Comparison of ENCODE assay signal across 7 mouse cellular contexts in genomic region chr9:49797821-49798571, GRCm38 (mm10). TPM values are rescaled to one million over a fixed set of nuclear protein-coding genes. Genes with fewer than 3 reads are reported as not detected.
A peak's percentile ranks its signal among the peaks of the same experiment; 100 is the strongest.
DNase-seq lines count a peak whose midpoint lies in the region; ATAC-seq lines count a peak whose summit lies in the region.

No protein-coding gene starts in this region.

- peak; percentile 63; the same call in 1 of the 2 replicates for ATAC-seq in intestine, embryonic 14.5 days (replicated peaks; ENCODE audit: low FRiP score, low TSS enrichment, low read depth)
- ATAC-seq in midbrain, embryonic 11.5 days (ENCODE audit: low FRiP score): peak; percentile 70
- peak; percentile 49; the same call in 1 of the 2 replicates for ATAC-seq in stomach, embryonic 14.5 days (ENCODE audit: insufficient number of reproducible peaks, insufficient read depth, low FRiP score, low read depth)

- H3K4me3 ChIP-seq in intestine, embryonic 14.5 days (ENCODE audit: low read depth, low read length): peak overlapping the region; percentile 57
- H3K4me3 ChIP-seq in midbrain, embryonic 11.5 days (ENCODE audit: low read depth, low read length): peak overlapping the region; percentile 81
- peak overlapping the region; percentile 64 for H3K4me3 ChIP-seq in stomach, embryonic 14.5 days (ENCODE audit: low read depth, low read length)

- peak overlapping the region; percentile 80 for H3K9ac ChIP-seq in intestine, embryonic 14.5 days (ENCODE audit: low read length)
- H3K9ac ChIP-seq in midbrain, embryonic 11.5 days (ENCODE audit: low read length): peak overlapping the region; percentile 90
- peak overlapping the region; percentile 56 for H3K9ac ChIP-seq in stomach, embryonic 14.5 days (replicated peaks; ENCODE audit: low read depth, low read length)

- DNase-seq in adrenal gland, postnatal 14 days: peak; percentile 75
- peak; percentile 78 for DNase-seq in embryo, embryonic 10 days (ENCODE audit: low spot score)
- DNase-seq in gastrocnemius, postnatal 25 days: peak; percentile 38
- DNase-seq in intestine, embryonic 14.5 days (ENCODE audit: low spot score): peak; percentile 83
- DNase-seq in left cerebral cortex, postnatal 4 days: peak; percentile 89
- peak; percentile 96 for DNase-seq in midbrain, embryonic 11.5 days (ENCODE audit: low spot score, missing footprints)

- H3K27ac ChIP-seq in intestine, embryonic 14.5 days (ENCODE audit: low read depth): peak overlapping the region; percentile 47
- H3K27ac ChIP-seq in midbrain, embryonic 11.5 days (ENCODE audit: low read depth, low read length): peak overlapping the region; percentile 52
- peak overlapping the region; percentile 81 for H3K27ac ChIP-seq in stomach, embryonic 14.5 days (ENCODE audit: low read length)

- WGBS in intestine, embryonic 14.5 days: under 1% methylated on average over 57 of the region's 58 CpGs
- under 1% methylated on average over 58 of the region's 58 CpGs for WGBS in midbrain, embryonic 11.5 days
- 0% methylated on average over 58 of the region's 58 CpGs for WGBS in stomach, embryonic 14.5 days

- peak overlapping the region; percentile 58 for H3K4me2 ChIP-seq in intestine, embryonic 14.5 days (ENCODE audit: low read length)
- peak overlapping the region; percentile 97 for H3K4me2 ChIP-seq in midbrain, embryonic 11.5 days
- H3K4me2 ChIP-seq in stomach, embryonic 14.5 days (replicated peaks; ENCODE audit: low read depth, low read length): peak overlapping the region; percentile 80

- H3K36me3 ChIP-seq in intestine, embryonic 14.5 days (ENCODE audit: control insufficient read depth, insufficient read depth, low read length): no peaks in the 10 kb centered on the region
- H3K36me3 ChIP-seq in midbrain, embryonic 11.5 days (ENCODE audit: control insufficient read depth, insufficient read depth, low read length): no peaks in the 10 kb centered on the region
- H3K36me3 ChIP-seq in stomach, embryonic 14.5 days (ENCODE audit: control insufficient read depth, insufficient read depth, low read length): no peaks in the 10 kb centered on the region

- H3K27me3 ChIP-seq in intestine, embryonic 14.5 days (replicated peaks; ENCODE audit: control insufficient read depth, insufficient read depth, low read length): 0 out of 2 replicates have a peak, but pooled peaks cover 5% of the 10 kb centered on the region
- H3K27me3 ChIP-seq in midbrain, embryonic 11.5 days (ENCODE audit: control insufficient read depth, insufficient read depth, low read length): peaks cover 2% of the 10 kb centered on the region; the same call in 1 of the 2 replicates
- no peaks in the 10 kb centered on the region for H3K27me3 ChIP-seq in stomach, embryonic 14.5 days (ENCODE audit: control insufficient read depth, insufficient read depth, low read length)

- H3K9me3 ChIP-seq in intestine, embryonic 14.5 days (ENCODE audit: control insufficient read depth, low read length): no peaks in the 10 kb centered on the region
- no peaks in the 10 kb centered on the region for H3K9me3 ChIP-seq in midbrain, embryonic 11.5 days (ENCODE audit: control insufficient read depth, low read length)
- no peaks in the 10 kb centered on the region for H3K9me3 ChIP-seq in stomach, embryonic 14.5 days (ENCODE audit: control insufficient read depth, low read depth, low read length)

- peaks cover 10% of the 10 kb centered on the region; the same call in 1 of the 2 replicates for H3K4me1 ChIP-seq in intestine, embryonic 14.5 days (replicated peaks; ENCODE audit: control insufficient read depth, insufficient read depth, low read length)
- H3K4me1 ChIP-seq in midbrain, embryonic 11.5 days (ENCODE audit: control insufficient read depth, insufficient read depth, low read length): peaks cover 3% of the 10 kb centered on the region
- peaks cover 10% of the 10 kb centered on the region; the same call in 1 of the 2 replicates for H3K4me1 ChIP-seq in stomach, embryonic 14.5 days (ENCODE audit: control insufficient read depth, insufficient read depth, low read length)

- intact Hi-C loops in left cerebral cortex, postnatal 4 days (cut with DNase I): loop anchor here (2.0 to 10.0 kb wide), 5 partner anchors 137 to 637 kb away; no protein-coding TSS in a partner anchor

RNA-seq across cellular contexts. Expression of gene Ncam1, which starts 0.7 kb away (rescaled TPM):
- total RNA-seq in adrenal gland, postnatal 14 days (2021): 40.9 and 43.6 TPM in 2 replicates
- 10 to 100 TPM; 20.0 to 30.6 TPM for total RNA-seq in gastrocnemius, postnatal 25 days (2021)
- polyA plus RNA-seq in intestine, embryonic 14.5 days (2014; fragmentation: Nextera tagmentation; extraction: Ambion mirVana): 82.1 and 92.5 TPM in 2 replicates
- total RNA-seq in left cerebral cortex, postnatal 4 days (2021): 1,000 to 10,000 TPM; 1,041 to 1,075 TPM
- polyA plus RNA-seq in midbrain, embryonic 11.5 days (2014; fragmentation: Nextera tagmentation; extraction: Ambion mirVana): 107 and 109 TPM in 2 replicates
- 110 and 115 TPM in 2 replicates for polyA plus RNA-seq in stomach, embryonic 14.5 days (2014; fragmentation: Nextera tagmentation; extraction: Ambion mirVana)

Comparison
In these comparisons a context has a peak if more than half of its experiments do, and no peak if none do; other contexts are left out.
1. Peak in every context shown above with its lines: DNase-seq, ATAC-seq, H3K4me3 ChIP-seq and H3K27ac ChIP-seq.
2. DNase-seq: peak in every context shown above with its lines; median percentile 96 in midbrain, embryonic 11.5 days; 89 in left cerebral cortex, postnatal 4 days; 83 in intestine, embryonic 14.5 days; 78 in embryo, embryonic 10 days; 75 in adrenal gland, postnatal 14 days; 38 in gastrocnemius, postnatal 25 days.
3. RNA of gene Ncam1, which starts 0.7 kb away (total RNA-seq): 1,041 to 1,075 TPM in left cerebral cortex, postnatal 4 days; 40.9 to 43.6 TPM in adrenal gland, postnatal 14 days and 20.0 to 30.6 TPM in gastrocnemius, postnatal 25 days; every median in the first group is over 10 times any median in the second.